Mouse (Mus musculus) liver, embryonic 12.5 days (tissue): ENCODE data around the gene Pigq. TPM values are rescaled to one million over a fixed set of nuclear protein-coding genes. Genes with fewer than 3 reads are reported as not detected.
A peak's percentile ranks its signal among the peaks of the same experiment; 100 is the strongest.

ENCODE experiments used
- ATAC-seq: fragments of 200-750 bp; cut with Nextera tagmentation; 2 replicates; pipeline ENCODE4 v1.8.0; 2017; ENCODE audit warnings: moderate number of reproducible peaks, mild to moderate bottlenecking, moderate library complexity
- H3K27ac ChIP-seq: fragments of 300-500 bp; sonication (generic); 2 replicates; pipeline ENCODE4 v1.5.1; 2016; ENCODE audit warnings: mild to moderate bottlenecking
- H3K27me3 ChIP-seq: fragments of 300-500 bp; sonication (generic); replicated peaks from 2 replicates; pipeline ENCODE4 v1.6.1; 2016; ENCODE audit warnings: mild to moderate bottlenecking, moderate library complexity
- H3K36me3 ChIP-seq: fragments of 300-500 bp; sonication (generic); 2 replicates; pipeline ENCODE4 v1.6.1; 2016; ENCODE audit warnings: mild to moderate bottlenecking, moderate library complexity
- H3K4me1 ChIP-seq: fragments of 300-500 bp; sonication (generic); 2 replicates; pipeline ENCODE4 v1.6.1; 2016
- H3K4me2 ChIP-seq: fragments of 300-500 bp; sonication (generic); 2 replicates; pipeline ENCODE4 v1.6.1; 2016; ENCODE audit warnings: mild to moderate bottlenecking, moderate library complexity
- H3K4me3 ChIP-seq: fragments of 300-500 bp; sonication (generic); 2 replicates; pipeline ENCODE4 v1.5.1; 2016; ENCODE audit warnings: mild to moderate bottlenecking, moderate library complexity
- H3K9ac ChIP-seq: fragments of 300-500 bp; sonication (generic); 2 replicates; pipeline ENCODE4 v1.6.1; 2016; ENCODE audit warnings: mild to moderate bottlenecking, moderate library complexity
- H3K9me3 ChIP-seq: fragments of 300-500 bp; sonication (generic); replicated peaks from 2 replicates; pipeline ENCODE4 v1.6.1; 2016; ENCODE audit warnings: mild to moderate bottlenecking, moderate library complexity
- WGBS: fragments of 180-500 bp; shearing (Covaris S2); methylation state at CpG from one replicate; pipeline ENCODE4 v1.1.7; 2016; ENCODE audit not compliant: insufficient replicate concordance; 5-methylcytosine and 5-hydroxymethylcytosine counted together
- polyA plus RNA-seq: library from polyadenylated mRNA; unstranded; fragments of >200 nt; fragmentation: Nextera tagmentation; extraction: Ambion mirVana; gene quantifications from 2 replicates; pipeline ENCODE4 v1.2.1, GENCODE M21; 2016

Gene Pigq
- polyA plus RNA-seq, 1 experiment from 2014 or later, result 161 TPM

GRCm38 (mm10) chr17:25918037-25918750 is 26.5 kb downstream of the Pigq start:
- H3K9ac ChIP-seq, result peak overlapping the region; percentile 90
- no peak for ATAC-seq
- H3K9me3 ChIP-seq, result no peaks in the 10 kb centered on the region
- H3K4me1 ChIP-seq, result peaks cover 69% of the 10 kb centered on the region
- 81% methylated on average over 9 of the region's 9 CpGs for WGBS
- H3K36me3 ChIP-seq, result 0 out of 2 replicates have a peak, but pooled peaks cover 2% of the 10 kb centered on the region
- no peaks in the 10 kb centered on the region for H3K27me3 ChIP-seq
- peak overlapping the region; percentile 94 for H3K4me2 ChIP-seq
- H3K27ac ChIP-seq, result no peak overlapping the region
- peak overlapping the region; percentile 94 for H3K4me3 ChIP-seq

- 64% methylated on average over 8 of the region's 8 CpGs for WGBS
- H3K36me3 ChIP-seq, result no peaks in the 10 kb centered on the region
- ATAC-seq, result no peak
These were observed 27.6 kb downstream of the Pigq start for GRCm38 (mm10) chr17:25916931-25917647.

GRCm38 (mm10) chr17:25914295-25914694 is 30.4 kb downstream of the Pigq start:
- no peak overlapping the region for H3K9ac ChIP-seq
- no peak for ATAC-seq
- H3K27me3 ChIP-seq, result no peaks in the 10 kb centered on the region
- H3K4me1 ChIP-seq, result peaks cover 56% of the 10 kb centered on the region
- no peak overlapping the region for H3K27ac ChIP-seq
- H3K4me3 ChIP-seq, result no peak overlapping the region
- WGBS, result 41% methylated on average over 4 of the region's 4 CpGs
- H3K36me3 ChIP-seq, result no peaks in the 10 kb centered on the region
- H3K9me3 ChIP-seq, result no peaks in the 10 kb centered on the region
- no peak overlapping the region for H3K4me2 ChIP-seq

More at GRCm38 (mm10) chr17:25916931-25917647, 27.6 kb downstream of the Pigq start:
- Histone ChIP-seq H3K4me1 (peaks cover 67% of the 10 kb centered on the region), H3K9me3 (no peaks in the 10 kb centered on the region), H3K27me3 (no peaks in the 10 kb centered on the region), H3K27ac (no peak overlapping the region), H3K4me3 (no peak overlapping the region), H3K4me2 (no peak overlapping the region), H3K9ac (no peak overlapping the region)

GRCm38 (mm10) chr17:25913877-25914275 is 30.9 kb downstream of the Pigq start:
- Histone ChIP-seq H3K27me3 (no peaks in the 10 kb centered on the region), H3K4me2 (peak overlapping the region; percentile 0; the same call in 1 of the 2 replicates), H3K4me1 (peaks cover 54% of the 10 kb centered on the region)

GRCm38 (mm10) chr17:25913186-25913876 is 31.4 kb downstream of the Pigq start:
- 46% methylated on average over 14 of the region's 14 CpGs for WGBS
- H3K4me1 ChIP-seq, result peaks cover 49% of the 10 kb centered on the region
- peak overlapping the region; percentile 0 for H3K4me2 ChIP-seq

More at GRCm38 (mm10) chr17:25913877-25914275, 30.9 kb downstream of the Pigq start:
- Histone ChIP-seq H3K36me3 (no peaks in the 10 kb centered on the region), H3K9ac (no peak overlapping the region), H3K4me3 (no peak overlapping the region), H3K27ac (no peak overlapping the region), H3K9me3 (no peaks in the 10 kb centered on the region)
- 14% methylated on average over 1 of the region's 1 CpGs for WGBS
- no peak for ATAC-seq

GRCm38 (mm10) chr17:25911816-25912215 is 32.9 kb downstream of the Pigq start:
- Histone ChIP-seq H3K36me3 (peaks cover 3% of the 10 kb centered on the region; the same call in 1 of the 2 replicates), H3K27me3 (no peaks in the 10 kb centered on the region), H3K9me3 (no peaks in the 10 kb centered on the region), H3K4me1 (peaks cover 37% of the 10 kb centered on the region), H3K27ac (no peak overlapping the region), H3K9ac (no peak overlapping the region), H3K4me3 (no peak overlapping the region), H3K4me2 (no peak overlapping the region)
- 69% methylated on average over 4 of the region's 4 CpGs for WGBS
- no peak for ATAC-seq

More at GRCm38 (mm10) chr17:25913186-25913876, 31.4 kb downstream of the Pigq start:
- no peaks in the 10 kb centered on the region for H3K36me3 ChIP-seq
- H3K27ac ChIP-seq, result no peak overlapping the region
- no peak overlapping the region for H3K4me3 ChIP-seq
- no peak for ATAC-seq
- no peaks in the 10 kb centered on the region for H3K27me3 ChIP-seq
- no peak overlapping the region for H3K9ac ChIP-seq
- no peaks in the 10 kb centered on the region for H3K9me3 ChIP-seq

GRCm38 (mm10) chr17:25907640-25908039 is 37.1 kb downstream of the Pigq start:
- Histone ChIP-seq H3K4me1 (peaks cover 17% of the 10 kb centered on the region; the same call in 1 of the 2 replicates), H3K27ac (no peak overlapping the region), H3K9ac (no peak overlapping the region), H3K27me3 (no peaks in the 10 kb centered on the region), H3K9me3 (no peaks in the 10 kb centered on the region), H3K4me2 (no peak overlapping the region), H3K36me3 (peaks cover 3% of the 10 kb centered on the region; the same call in 1 of the 2 replicates), H3K4me3 (no peak overlapping the region)
- WGBS, result 77% methylated on average over 2 of the region's 2 CpGs
- ATAC-seq, result no peak

GRCm38 (mm10) chr17:25903061-25903460 is 41.7 kb downstream of the Pigq start:
- no peak for ATAC-seq
- Histone ChIP-seq H3K27me3 (no peaks in the 10 kb centered on the region), H3K4me3 (no peak overlapping the region), H3K4me1 (peaks cover 12% of the 10 kb centered on the region; the same call in 1 of the 2 replicates), H3K9ac (no peak overlapping the region), H3K9me3 (no peaks in the 10 kb centered on the region), H3K27ac (no peak overlapping the region), H3K36me3 (peaks cover 18% of the 10 kb centered on the region), H3K4me2 (no peak overlapping the region)
- 67% methylated on average over 3 of the region's 3 CpGs for WGBS

- WGBS, result 92% methylated on average over 1 of the region's 1 CpGs
- ATAC-seq, result no peak
- Histone ChIP-seq H3K27ac (no peak overlapping the region), H3K27me3 (no peaks in the 10 kb centered on the region), H3K36me3 (peaks cover 14% of the 10 kb centered on the region), H3K9ac (no peak overlapping the region), H3K4me1 (peaks cover 23% of the 10 kb centered on the region), H3K9me3 (no peaks in the 10 kb centered on the region), H3K4me3 (no peak overlapping the region), H3K4me2 (no peak overlapping the region)
These were observed 44.5 kb downstream of the Pigq start for GRCm38 (mm10) chr17:25900193-25900592.

- H3K27ac ChIP-seq, result no peak overlapping the region
- WGBS, result 72% methylated on average over 12 of the region's 12 CpGs
- no peak for ATAC-seq
These were observed 48.8 kb downstream of the Pigq start for GRCm38 (mm10) chr17:25895891-25896290.

GRCm38 (mm10) chr17:25895415-25895814 is 49.3 kb downstream of the Pigq start:
- no peak overlapping the region for H3K4me3 ChIP-seq
- no peaks in the 10 kb centered on the region for H3K27me3 ChIP-seq
- H3K4me2 ChIP-seq, result no peak overlapping the region
- H3K9ac ChIP-seq, result no peak overlapping the region
- peaks cover 18% of the 10 kb centered on the region for H3K4me1 ChIP-seq
- no peaks in the 10 kb centered on the region for H3K9me3 ChIP-seq
- 33% methylated on average over 2 of the region's 2 CpGs for WGBS
- H3K36me3 ChIP-seq, result peaks cover 6% of the 10 kb centered on the region
- no peak overlapping the region for H3K27ac ChIP-seq
- ATAC-seq, result no peak

More at GRCm38 (mm10) chr17:25895891-25896290, 48.8 kb downstream of the Pigq start:
- H3K27me3 ChIP-seq, result no peaks in the 10 kb centered on the region
- no peak overlapping the region for H3K4me2 ChIP-seq
- no peak overlapping the region for H3K4me3 ChIP-seq
- no peak overlapping the region for H3K9ac ChIP-seq
- peaks cover 10% of the 10 kb centered on the region; the same call in 1 of the 2 replicates for H3K36me3 ChIP-seq
- peaks cover 18% of the 10 kb centered on the region for H3K4me1 ChIP-seq
- H3K9me3 ChIP-seq, result no peaks in the 10 kb centered on the region
